Mouse (Mus musculus): Measurements from ENCODE around the gene Coq8a.

DNA sequence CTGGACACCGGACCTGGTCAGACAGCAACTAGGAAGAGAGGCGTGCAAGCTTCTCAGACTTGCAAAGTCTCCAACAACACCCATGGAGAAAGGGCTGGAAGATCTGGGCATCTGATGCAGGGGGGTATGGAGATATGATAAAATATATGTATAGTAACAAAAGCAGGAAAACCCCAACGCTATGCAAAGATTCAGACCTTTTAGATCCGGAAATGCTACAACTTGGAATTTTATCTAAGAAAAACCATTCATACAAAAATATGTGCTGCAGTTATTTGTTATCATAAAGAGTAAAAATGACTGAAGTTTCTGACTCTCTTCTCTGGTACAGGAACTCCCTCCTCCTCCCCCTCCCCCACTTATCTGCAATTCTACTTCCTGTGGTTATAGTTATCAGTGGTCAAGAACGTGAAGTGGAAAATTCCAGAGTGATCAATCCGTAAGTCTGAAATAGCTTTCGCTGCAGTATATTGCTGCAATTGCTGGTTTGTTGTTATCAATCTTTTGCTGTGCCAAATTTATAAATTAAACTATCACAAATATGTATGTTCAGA lies 49.3 kb upstream of the Coq8a start:
- TF ChIP-seq CTCF (conservative IDR thresholded peaks at IDR 0.05; ENCODE audit: insufficient read depth, insufficient read length, low read depth, low read length), result no peak
- no peak for TF ChIP-seq POLR2A (IDR thresholded peaks at IDR 0.05; ENCODE audit: low read depth, low read length)
